Mouse (Mus musculus) kidney, adult 18-20 months (tissue): ENCODE measurements around the gene Mgat5.

Source experiments
- DNase-seq: peaks from one replicate; pipeline ENCODE4 v3.0.0; 2021

The Mgat5 gene

GRCm38 (mm10) chr1:127218182-127218581 is 13.4 kb downstream of the Mgat5 start:
- no peak for DNase-seq

- no peak for DNase-seq
Measured at GRCm38 (mm10) chr1:127219161-127219560, 14.3 kb downstream of the Mgat5 start.

- no peak for DNase-seq
Measured at GRCm38 (mm10) chr1:127219621-127220020, 14.8 kb downstream of the Mgat5 start.

GRCm38 (mm10) chr1:127221998-127222736 is 17.4 kb downstream of the Mgat5 start:
- DNase-seq: no peak

GRCm38 (mm10) chr1:127225060-127225459 is 20.2 kb downstream of the Mgat5 start:
- no peak for DNase-seq

- DNase-seq: no peak
Measured at GRCm38 (mm10) chr1:127229011-127229410, 24.2 kb downstream of the Mgat5 start.

GRCm38 (mm10) chr1:127230468-127230867 is 25.7 kb downstream of the Mgat5 start:
- no peak for DNase-seq

GRCm38 (mm10) chr1:127233191-127233651 is 28.4 kb downstream of the Mgat5 start:
- DNase-seq: no peak

- DNase-seq: no peak
Measured at GRCm38 (mm10) chr1:127235157-127235556, 30.3 kb downstream of the Mgat5 start.

- no peak for DNase-seq
Measured at GRCm38 (mm10) chr1:127236396-127236795, 31.6 kb downstream of the Mgat5 start.

- DNase-seq: no peak
Measured at GRCm38 (mm10) chr1:127238871-127239314, 34.1 kb downstream of the Mgat5 start.

GRCm38 (mm10) chr1:127239914-127240313 is 35.1 kb downstream of the Mgat5 start:
- DNase-seq: no peak

- DNase-seq: no peak
Measured at GRCm38 (mm10) chr1:127242151-127242887, 37.5 kb downstream of the Mgat5 start.

GRCm38 (mm10) chr1:127242888-127243588 is 38.2 kb downstream of the Mgat5 start:
- DNase-seq: no peak

- DNase-seq: no peak
Measured at GRCm38 (mm10) chr1:127244054-127244770, 39.4 kb downstream of the Mgat5 start.

GRCm38 (mm10) chr1:127246158-127246557 is 41.3 kb downstream of the Mgat5 start:
- DNase-seq: no peak

- peak; percentile 45 for DNase-seq
Measured at GRCm38 (mm10) chr1:127248433-127248832, 43.6 kb downstream of the Mgat5 start.

- DNase-seq: no peak
Measured at GRCm38 (mm10) chr1:127249621-127250020, 44.8 kb downstream of the Mgat5 start.

- DNase-seq: no peak
Measured at GRCm38 (mm10) chr1:127250313-127250712, 45.5 kb downstream of the Mgat5 start.

- no peak for DNase-seq
Measured at GRCm38 (mm10) chr1:127251751-127252150, 46.9 kb downstream of the Mgat5 start.

GRCm38 (mm10) chr1:127257005-127257404 is 52.2 kb downstream of the Mgat5 start:
- DNase-seq: no peak

- no peak for DNase-seq
Measured at GRCm38 (mm10) chr1:127259669-127260068, 54.9 kb downstream of the Mgat5 start.

GRCm38 (mm10) chr1:127260969-127261368 is 56.2 kb downstream of the Mgat5 start:
- DNase-seq: peak; percentile 42
